Mouse (Mus musculus): ENCODE data around the gene Btg2. TPM values are rescaled to one million over a fixed set of nuclear protein-coding genes. Genes with fewer than 3 reads are reported as not detected.

Gene Btg2
- total and polyA plus RNA-seq, 3 experiments, result 4.6 to 25.7 (median 13.5) TPM

- Histone ChIP-seq H3K4me3 (ENCODE audit: low read depth, low read length) (no peak overlapping the region), H3K9me3 (replicated peaks) (no peaks in the 10 kb centered on the region), H3K4me1 (ENCODE audit: insufficient read depth, low read depth, low read length) (peaks cover 33% of the 10 kb centered on the region), H3K36me3 (replicated peaks) (no peaks in the 10 kb centered on the region), H3K27me3 (ENCODE audit: insufficient read depth, low read length) (peaks cover 83% of the 10 kb centered on the region)
- TF ChIP-seq CTCF (IDR thresholded peaks at IDR 0.05; ENCODE audit: low read depth, low read length), result no peak
- no peak for TF ChIP-seq GATA2 (IDR thresholded peaks at IDR 0.05; ENCODE audit: borderline replicate concordance, low read depth, low read length)
- TF ChIP-seq TAL1 (conservative IDR thresholded peaks at IDR 0.05; ENCODE audit: low read depth, low read length), result no peak
- no peak for TF ChIP-seq POLR2AphosphoS5 (IDR thresholded peaks at IDR 0.05; ENCODE audit: insufficient replicate concordance, low read depth, low read length)
- no peak for TF ChIP-seq GATA1 (IDR thresholded peaks at IDR 0.05; ENCODE audit: borderline replicate concordance, low read length)
- ATAC-seq (ENCODE audit: extremely low read depth, insufficient number of reproducible peaks, low FRiP score, poor library complexity, severe bottlenecking), result no peak
- DNase-seq (ENCODE audit: low spot score), result no peak
Observed at GRCm38 (mm10) chr1:134059739-134060695, 18.9 kb downstream of the Btg2 start.

DNA sequence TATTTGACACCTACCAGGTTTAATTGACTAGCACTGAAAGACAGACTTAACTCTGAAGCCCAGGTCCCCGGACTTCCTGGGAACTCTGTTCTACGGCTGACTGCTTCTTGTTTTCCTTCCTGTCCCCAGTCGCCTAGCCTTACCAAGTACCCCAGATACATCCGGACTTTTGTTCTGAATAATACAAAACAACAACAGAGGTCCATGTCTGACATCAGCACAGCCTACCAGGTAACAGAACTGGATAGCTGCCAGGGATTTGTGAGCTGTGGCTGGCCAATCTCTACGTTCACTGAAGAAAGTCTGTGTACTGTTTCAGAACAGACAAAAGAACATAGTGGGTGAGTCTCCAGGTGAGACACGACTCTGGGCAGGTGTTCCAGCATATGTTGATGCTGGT lies 20.1 kb downstream of the Btg2 start:
- Histone ChIP-seq H3K4me1 (ENCODE audit: insufficient read depth, low read depth, low read length) (peaks cover 28% of the 10 kb centered on the region), H3K9me3 (replicated peaks) (no peaks in the 10 kb centered on the region), H3K27me3 (ENCODE audit: insufficient read depth, low read length) (peaks cover 81% of the 10 kb centered on the region), H3K36me3 (replicated peaks) (no peaks in the 10 kb centered on the region), H3K4me3 (ENCODE audit: low read depth, low read length) (no peak overlapping the region)
- no peak for DNase-seq (ENCODE audit: low spot score)
- no peak for ATAC-seq (ENCODE audit: extremely low read depth, insufficient number of reproducible peaks, low FRiP score, poor library complexity, severe bottlenecking)
- TF ChIP-seq POLR2AphosphoS5 (IDR thresholded peaks at IDR 0.05; ENCODE audit: insufficient replicate concordance, low read depth, low read length), result no peak
- no peak for TF ChIP-seq GATA1 (IDR thresholded peaks at IDR 0.05; ENCODE audit: borderline replicate concordance, low read length)
- TF ChIP-seq GATA2 (IDR thresholded peaks at IDR 0.05; ENCODE audit: borderline replicate concordance, low read depth, low read length), result no peak
- no peak for TF ChIP-seq CTCF (IDR thresholded peaks at IDR 0.05; ENCODE audit: low read depth, low read length)
- TF ChIP-seq TAL1 (conservative IDR thresholded peaks at IDR 0.05; ENCODE audit: low read depth, low read length), result no peak

DNA sequence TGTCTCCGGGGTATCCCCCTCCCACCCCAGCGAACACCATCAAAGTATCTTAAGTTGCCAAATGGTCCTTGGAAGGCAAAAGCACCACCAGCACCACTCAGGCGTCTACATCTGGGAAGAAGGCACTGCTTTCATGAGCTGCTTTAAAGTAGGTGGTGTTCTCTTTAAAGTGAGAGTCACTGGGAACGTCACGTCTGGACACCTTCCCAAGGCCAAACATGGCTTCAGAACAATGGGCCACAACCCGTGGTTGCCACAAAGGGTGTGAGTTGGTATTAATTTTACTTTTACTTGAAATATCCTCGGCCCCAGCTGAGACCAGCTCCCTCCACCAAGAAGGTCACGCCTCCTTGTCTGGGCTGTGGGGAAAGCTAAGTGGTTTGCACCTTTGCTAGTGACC lies 21.2 kb downstream of the Btg2 start:
- Histone ChIP-seq H3K4me3 (ENCODE audit: low read depth, low read length) (no peak overlapping the region), H3K4me1 (ENCODE audit: insufficient read depth, low read depth, low read length) (peaks cover 25% of the 10 kb centered on the region), H3K36me3 (replicated peaks) (no peaks in the 10 kb centered on the region), H3K27me3 (ENCODE audit: insufficient read depth, low read length) (peaks cover 70% of the 10 kb centered on the region), H3K9me3 (replicated peaks) (no peaks in the 10 kb centered on the region)
- no peak for DNase-seq (ENCODE audit: low spot score)
- ATAC-seq (ENCODE audit: extremely low read depth, insufficient number of reproducible peaks, low FRiP score, poor library complexity, severe bottlenecking), result no peak
- no peak for TF ChIP-seq GATA2 (IDR thresholded peaks at IDR 0.05; ENCODE audit: borderline replicate concordance, low read depth, low read length)
- no peak for TF ChIP-seq TAL1 (conservative IDR thresholded peaks at IDR 0.05; ENCODE audit: low read depth, low read length)
- no peak for TF ChIP-seq GATA1 (IDR thresholded peaks at IDR 0.05; ENCODE audit: borderline replicate concordance, low read length)
- TF ChIP-seq CTCF (IDR thresholded peaks at IDR 0.05; ENCODE audit: low read depth, low read length), result no peak
- no peak for TF ChIP-seq POLR2AphosphoS5 (IDR thresholded peaks at IDR 0.05; ENCODE audit: insufficient replicate concordance, low read depth, low read length)

DNA sequence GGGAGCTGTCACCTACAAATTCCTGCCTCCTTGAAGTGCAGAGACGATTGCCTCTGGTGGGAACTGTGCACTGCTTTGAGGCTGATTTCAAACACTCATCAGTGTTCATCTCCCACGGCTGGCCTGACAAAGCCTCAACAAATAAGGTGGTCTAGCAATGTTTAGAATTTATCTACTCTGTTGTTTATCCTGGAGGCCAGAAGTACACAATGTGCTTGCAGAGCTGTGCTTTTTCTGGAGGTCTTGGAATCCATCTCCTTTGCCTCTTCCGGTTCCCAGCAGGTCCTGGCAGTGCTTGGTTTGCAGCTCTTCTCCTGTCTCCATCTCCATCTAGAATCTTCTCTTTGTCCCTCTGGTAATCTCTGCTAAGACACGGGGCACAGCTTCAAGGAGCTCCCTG lies 22.6 kb downstream of the Btg2 start:
- no peak for ATAC-seq (ENCODE audit: extremely low read depth, insufficient number of reproducible peaks, low FRiP score, poor library complexity, severe bottlenecking)
- H3K4me1 ChIP-seq (ENCODE audit: insufficient read depth, low read depth, low read length), result peaks cover 23% of the 10 kb centered on the region
- no peak for TF ChIP-seq CTCF (IDR thresholded peaks at IDR 0.05; ENCODE audit: low read depth, low read length)
- TF ChIP-seq POLR2AphosphoS5 (IDR thresholded peaks at IDR 0.05; ENCODE audit: insufficient replicate concordance, low read depth, low read length), result no peak
- TF ChIP-seq GATA2 (IDR thresholded peaks at IDR 0.05; ENCODE audit: borderline replicate concordance, low read depth, low read length), result no peak
- TF ChIP-seq GATA1 (IDR thresholded peaks at IDR 0.05; ENCODE audit: borderline replicate concordance, low read length), result no peak
- TF ChIP-seq TAL1 (conservative IDR thresholded peaks at IDR 0.05; ENCODE audit: low read depth, low read length), result no peak

DNA sequence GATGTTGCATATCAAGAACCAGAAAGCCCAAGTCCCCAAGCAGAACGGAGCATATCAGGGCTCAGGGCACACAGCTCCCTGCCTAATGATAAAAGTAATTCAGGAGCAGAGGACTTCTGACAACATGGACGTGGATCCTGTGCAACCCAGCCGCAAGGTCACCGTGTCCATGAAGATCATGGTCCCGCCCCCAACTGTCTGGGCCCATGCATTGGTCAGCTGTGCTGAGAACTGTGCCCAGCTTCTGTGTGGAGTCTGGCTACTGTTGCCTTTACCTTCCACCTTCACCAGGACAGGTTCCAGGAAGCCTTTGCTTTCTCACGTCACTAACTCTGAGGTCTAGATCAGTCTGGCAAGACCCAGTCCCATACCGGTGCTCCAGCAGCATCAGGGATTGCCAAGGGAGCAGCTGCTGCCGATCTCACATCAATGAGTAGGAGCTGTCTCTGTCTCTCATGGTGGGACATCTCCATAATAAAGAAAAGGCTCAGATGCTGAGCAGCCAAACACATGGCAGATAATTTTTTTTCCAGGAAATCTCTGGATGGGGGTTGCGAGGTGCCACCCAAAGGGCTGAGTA lies 23.2 kb downstream of the Btg2 start:
- DNase-seq (ENCODE audit: low spot score), result no peak
- no peaks in the 10 kb centered on the region for H3K36me3 ChIP-seq (replicated peaks)
- H3K27me3 ChIP-seq (ENCODE audit: insufficient read depth, low read length), result peaks cover 53% of the 10 kb centered on the region
- peaks cover 18% of the 10 kb centered on the region for H3K4me1 ChIP-seq (ENCODE audit: insufficient read depth, low read depth, low read length)
- ATAC-seq (ENCODE audit: extremely low read depth, insufficient number of reproducible peaks, low FRiP score, poor library complexity, severe bottlenecking), result no peak
- no peak overlapping the region for H3K4me3 ChIP-seq (ENCODE audit: low read depth, low read length)
- no peaks in the 10 kb centered on the region for H3K9me3 ChIP-seq (replicated peaks)
- no peak for TF ChIP-seq GATA2 (IDR thresholded peaks at IDR 0.05; ENCODE audit: borderline replicate concordance, low read depth, low read length)
- TF ChIP-seq POLR2AphosphoS5 (IDR thresholded peaks at IDR 0.05; ENCODE audit: insufficient replicate concordance, low read depth, low read length), result no peak
- no peak for TF ChIP-seq GATA1 (IDR thresholded peaks at IDR 0.05; ENCODE audit: borderline replicate concordance, low read length)
- no peak for TF ChIP-seq TAL1 (conservative IDR thresholded peaks at IDR 0.05; ENCODE audit: low read depth, low read length)
- no peak for TF ChIP-seq CTCF (IDR thresholded peaks at IDR 0.05; ENCODE audit: low read depth, low read length)

More for the DNA sequence above, 22.6 kb downstream of the Btg2 start:
- DNase-seq (ENCODE audit: low spot score), result no peak
- Histone ChIP-seq H3K36me3 (replicated peaks) (no peaks in the 10 kb centered on the region), H3K27me3 (ENCODE audit: insufficient read depth, low read length) (peaks cover 58% of the 10 kb centered on the region), H3K9me3 (replicated peaks) (no peaks in the 10 kb centered on the region), H3K4me3 (ENCODE audit: low read depth, low read length) (no peak overlapping the region)

DNA sequence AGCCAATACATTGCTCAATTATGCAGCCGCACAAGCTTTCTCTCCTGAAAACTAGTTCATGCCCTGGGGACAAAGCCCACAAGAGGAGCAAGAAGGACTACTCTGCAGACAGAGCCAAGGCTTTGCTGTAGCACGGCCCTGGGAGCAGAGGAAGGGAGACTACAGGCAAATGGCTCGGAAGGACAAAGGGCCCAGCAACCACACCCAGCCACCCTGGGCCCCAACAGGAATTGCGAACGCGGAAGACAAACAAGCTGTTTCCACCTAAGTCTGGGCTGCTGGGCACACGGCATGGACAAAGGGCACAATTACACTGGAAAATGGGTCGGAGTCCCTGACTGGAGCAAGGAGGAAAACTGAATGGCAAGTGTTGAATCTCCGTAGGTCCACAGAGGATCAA lies 23.9 kb downstream of the Btg2 start:
- DNase-seq (ENCODE audit: low spot score) (no peak), ATAC-seq (ENCODE audit: extremely low read depth, insufficient number of reproducible peaks, low FRiP score, poor library complexity, severe bottlenecking) (no peak)
- peaks cover 11% of the 10 kb centered on the region for H3K4me1 ChIP-seq (ENCODE audit: insufficient read depth, low read depth, low read length)
- no peak overlapping the region for H3K4me3 ChIP-seq (ENCODE audit: low read depth, low read length)
- no peaks in the 10 kb centered on the region for H3K36me3 ChIP-seq (replicated peaks)
- H3K27me3 ChIP-seq (ENCODE audit: insufficient read depth, low read length), result peaks cover 51% of the 10 kb centered on the region
- H3K9me3 ChIP-seq (replicated peaks), result no peaks in the 10 kb centered on the region
- TF ChIP-seq GATA2 (IDR thresholded peaks at IDR 0.05; ENCODE audit: borderline replicate concordance, low read depth, low read length) (no peak), GATA1 (IDR thresholded peaks at IDR 0.05; ENCODE audit: borderline replicate concordance, low read length) (no peak), TAL1 (conservative IDR thresholded peaks at IDR 0.05; ENCODE audit: low read depth, low read length) (no peak), CTCF (IDR thresholded peaks at IDR 0.05; ENCODE audit: low read depth, low read length) (no peak), POLR2AphosphoS5 (IDR thresholded peaks at IDR 0.05; ENCODE audit: insufficient replicate concordance, low read depth, low read length) (no peak)

All from G1E (cell line).